In the genomic region with DNA sequence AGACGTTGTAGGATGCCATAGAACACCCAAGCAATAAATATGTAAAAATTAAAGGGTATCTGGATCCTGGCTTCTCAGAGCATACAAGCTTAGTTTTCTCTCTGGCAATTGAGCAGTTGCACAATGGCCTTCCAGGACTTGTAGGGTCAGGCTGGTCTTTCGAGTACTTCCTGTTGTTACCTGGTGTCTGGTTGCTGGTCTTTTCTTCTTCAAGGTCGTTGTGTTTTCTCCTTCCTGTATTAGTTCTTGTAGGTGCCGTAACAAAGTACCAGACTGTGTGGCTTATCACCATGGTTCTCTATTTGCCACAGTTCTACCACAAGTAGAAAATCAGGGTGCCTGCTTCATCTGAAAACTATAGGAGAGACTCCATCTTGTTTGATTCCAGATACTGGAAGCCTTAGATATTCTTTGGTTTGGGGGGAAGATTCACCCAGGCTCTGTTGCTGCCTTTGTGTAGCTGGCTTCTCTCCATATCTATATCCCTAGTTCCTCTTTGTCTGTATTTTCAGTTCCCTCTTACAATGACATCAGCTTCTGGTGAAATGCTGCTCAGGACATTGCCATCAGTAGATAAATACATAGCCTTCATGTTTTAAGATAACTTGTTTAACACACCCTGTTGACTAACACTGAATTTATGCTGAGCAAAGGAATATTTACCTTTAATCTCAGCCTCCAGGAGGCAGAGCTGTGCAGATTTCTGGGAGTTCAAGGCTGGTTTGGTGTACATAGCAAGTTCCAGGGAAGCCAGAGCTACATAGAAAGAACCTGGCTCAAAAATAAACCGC, we compare ENCODE assay signal across 10 mouse cellular contexts. TPM values are rescaled to one million over a fixed set of nuclear protein-coding genes. Genes with fewer than 3 reads are reported as not detected.
DNase-seq lines count a peak whose midpoint lies in the region; ATAC-seq and TF ChIP-seq lines count a peak whose summit lies in the region.
"Had no signal": no experiment of that assay in that cellular context is flagged by ENCODE, and none has a peak within 500 bp of the region (broad histone marks: within the 10 kb centered on the region; RNA-seq: fewer than 3 reads in every experiment).

No protein-coding gene starts in this region.

- no peak overlapping the region for H3K9ac ChIP-seq in liver, embryonic 15.5 days
- H3K9ac ChIP-seq in stomach, postnatal 0 days (ENCODE audit: low read length), result no peak overlapping the region
- H3K9ac ChIP-seq in kidney, embryonic 16.5 days (replicated peaks; ENCODE audit: low read length), result no peak overlapping the region
- H3K9ac ChIP-seq: neural tube, embryonic 15.5 days had no signal

- 45% methylated on average over 5 of the region's 5 CpGs for WGBS in liver, embryonic 15.5 days (ENCODE audit: insufficient replicate concordance)
- WGBS in stomach, postnatal 0 days, result 79% methylated on average over 5 of the region's 5 CpGs
- 88% methylated on average over 5 of the region's 5 CpGs for WGBS in kidney, embryonic 16.5 days

- no peak overlapping the region for H3K4me3 ChIP-seq in gastrocnemius, adult 2 months
- no peak overlapping the region for H3K4me3 ChIP-seq in liver, embryonic 15.5 days (replicated peaks)
- no peak overlapping the region for H3K4me3 ChIP-seq in stomach, postnatal 0 days (ENCODE audit: low read depth, low read length)
- no peak overlapping the region for H3K4me3 ChIP-seq in kidney, embryonic 16.5 days (ENCODE audit: low read length)
- H3K4me3 ChIP-seq: forebrain, embryonic 10.5 days; neural tube, embryonic 15.5 days had no signal

- no peaks in the 10 kb centered on the region for H3K27me3 ChIP-seq in liver, embryonic 15.5 days
- no peaks in the 10 kb centered on the region for H3K27me3 ChIP-seq in stomach, postnatal 0 days (ENCODE audit: control insufficient read depth, insufficient read depth, low read length)
- no peaks in the 10 kb centered on the region for H3K27me3 ChIP-seq in kidney, embryonic 16.5 days (ENCODE audit: insufficient read depth, low read length)
- H3K27me3 ChIP-seq: neural tube, embryonic 15.5 days had no signal

- peak; percentile 56 for ATAC-seq in liver, embryonic 15.5 days (ENCODE audit: insufficient read depth)
- ATAC-seq in stomach, postnatal 0 days (ENCODE audit: low FRiP score, low TSS enrichment), result peak; percentile 71
- ATAC-seq in kidney, embryonic 16.5 days (ENCODE audit: low FRiP score, low TSS enrichment), result no peak
- no peak for ATAC-seq in erythroid progenitor cell, adult 5-6 weeks (replicated peaks; ENCODE audit: low FRiP score, poor library complexity, severe bottlenecking)

- H3K4me1 ChIP-seq in liver, embryonic 15.5 days (replicated peaks), result peaks cover 86% of the 10 kb centered on the region
- no peaks in the 10 kb centered on the region for H3K4me1 ChIP-seq in stomach, postnatal 0 days (replicated peaks; ENCODE audit: control insufficient read depth, insufficient read depth)
- H3K4me1 ChIP-seq in kidney, embryonic 16.5 days (ENCODE audit: insufficient read depth, low read length), result no peaks in the 10 kb centered on the region; the same call in 1 of the 2 replicates
- H3K4me1 ChIP-seq: forebrain, embryonic 10.5 days; neural tube, embryonic 15.5 days had no signal

- TF ChIP-seq EP300 in stomach, postnatal 0 days (optimal IDR thresholded peaks at IDR 0.05), result no peak

- H3K27ac ChIP-seq in gastrocnemius, adult 2 months, result 0 out of 2 replicates have a peak overlapping the region, but pooled peaks have one; percentile 17
- H3K27ac ChIP-seq in liver, embryonic 15.5 days (replicated peaks), result peak overlapping the region; percentile 38; the same call in 1 of the 2 replicates
- peak overlapping the region; percentile 65 for H3K27ac ChIP-seq in stomach, postnatal 0 days (replicated peaks)
- no peak overlapping the region for H3K27ac ChIP-seq in kidney, embryonic 16.5 days (ENCODE audit: low read length)
- H3K27ac ChIP-seq: forebrain, embryonic 10.5 days; neural tube, embryonic 15.5 days had no signal

- peaks cover 4% of the 10 kb centered on the region; the same call in 1 of the 2 replicates for H3K36me3 ChIP-seq in liver, embryonic 15.5 days (replicated peaks)
- no peaks in the 10 kb centered on the region for H3K36me3 ChIP-seq in stomach, postnatal 0 days (ENCODE audit: control insufficient read depth, insufficient read depth, low read length)
- no peaks in the 10 kb centered on the region for H3K36me3 ChIP-seq in kidney, embryonic 16.5 days (ENCODE audit: insufficient read depth, low read length)
- H3K36me3 ChIP-seq: neural tube, embryonic 15.5 days had no signal

- no peak for DNase-seq in gastrocnemius, adult 2 months
- no peak for DNase-seq in gastrocnemius, postnatal 14 days
- peak; percentile 26 for DNase-seq in lung, postnatal 25 days (ENCODE audit: low spot score)
- no peak for DNase-seq in lung, postnatal 4 days
- DNase-seq in stomach, postnatal 0 days (ENCODE audit: low spot score), result peak; percentile 41

- no peak overlapping the region for H3K4me2 ChIP-seq in liver, embryonic 15.5 days
- no peak overlapping the region for H3K4me2 ChIP-seq in stomach, postnatal 0 days (replicated peaks; ENCODE audit: low read depth)
- H3K4me2 ChIP-seq in kidney, embryonic 16.5 days (replicated peaks; ENCODE audit: low read depth, low read length), result no peak overlapping the region
- H3K4me2 ChIP-seq: neural tube, embryonic 15.5 days had no signal

- no peak for TF ChIP-seq CTCF in gastrocnemius, adult 2 months (IDR thresholded peaks at IDR 0.05)
- TF ChIP-seq CTCF in stomach, postnatal 0 days (IDR thresholded peaks at IDR 0.05; ENCODE audit: low read depth), result peak; percentile 61

- no peaks in the 10 kb centered on the region for H3K9me3 ChIP-seq in liver, embryonic 15.5 days (replicated peaks)
- H3K9me3 ChIP-seq in stomach, postnatal 0 days (ENCODE audit: control insufficient read depth, low read length), result no peaks in the 10 kb centered on the region
- no peaks in the 10 kb centered on the region for H3K9me3 ChIP-seq in kidney, embryonic 16.5 days (ENCODE audit: low read length)
- H3K9me3 ChIP-seq: forebrain, embryonic 10.5 days; neural tube, embryonic 15.5 days had no signal

- intact Hi-C loops in gastrocnemius, adult 2 months (cut with DNase I), result no loop called here
- intact Hi-C loops in gastrocnemius, postnatal 14 days (cut with DNase I; ENCODE audit: low total_unique reads), result no loop called here

RNA-seq across cellular contexts. Expression of a gene that starts 49.8 kb away (rescaled TPM):
- 10 to 100 TPM; 40.0 to 41.8 TPM for total RNA-seq in gastrocnemius, adult 2 months (2021)
- total RNA-seq in gastrocnemius, postnatal 14 days (2021), result 10 to 100 TPM; 25.4 to 26.2 TPM
- polyA plus RNA-seq in liver, embryonic 15.5 days (2015; fragmentation: Nextera tagmentation; extraction: Ambion mirVana), result 10.1 and 11.6 TPM in 2 replicates
- 23.3 and 27.0 TPM in 2 replicates for polyA plus RNA-seq in stomach, postnatal 0 days (2015; fragmentation: Nextera tagmentation; extraction: Ambion mirVana)
- 19.2 and 21.5 TPM in 2 replicates for polyA plus RNA-seq in kidney, embryonic 16.5 days (2015; fragmentation: Nextera tagmentation; extraction: Ambion mirVana)
- total RNA-seq in erythroid progenitor cell, adult 5-6 weeks (2015; ENCODE audit: low replicate concordance), result 55.1 and 69.6 TPM in 2 replicates
- 33.4 and 66.5 TPM in 2 replicates for total RNA-seq in erythroid progenitor cell, adult 5-6 weeks (2017; ENCODE audit: low replicate concordance)

Comparison
In these comparisons a context has a peak if more than half of its experiments do, and no peak if none do; other contexts are left out.
1. DNase-seq: peak in lung, postnatal 25 days (single experiment) and stomach, postnatal 0 days (single experiment); none in gastrocnemius, adult 2 months (single experiment), gastrocnemius, postnatal 14 days (single experiment) and lung, postnatal 4 days (0 of 2).
2. ATAC-seq: peak in liver, embryonic 15.5 days (single experiment) and stomach, postnatal 0 days (single experiment); none in kidney, embryonic 16.5 days (single experiment) and erythroid progenitor cell, adult 5-6 weeks (single experiment).